Mouse (Mus musculus) E14TG2a.4 (cell line): ENCODE measurements around the gene Tmc5.

Source experiments
- CTCF ChIP-seq: conservative IDR thresholded peaks from 2 replicates; pipeline ENCODE4 v1.5.1; 2014; ENCODE audit warnings: low read length
- POU5F1 ChIP-seq: IDR thresholded peaks from 2 replicates; pipeline ENCODE4 v1.6.1; 2014; ENCODE audit warnings: low read length, borderline replicate concordance

DNA sequence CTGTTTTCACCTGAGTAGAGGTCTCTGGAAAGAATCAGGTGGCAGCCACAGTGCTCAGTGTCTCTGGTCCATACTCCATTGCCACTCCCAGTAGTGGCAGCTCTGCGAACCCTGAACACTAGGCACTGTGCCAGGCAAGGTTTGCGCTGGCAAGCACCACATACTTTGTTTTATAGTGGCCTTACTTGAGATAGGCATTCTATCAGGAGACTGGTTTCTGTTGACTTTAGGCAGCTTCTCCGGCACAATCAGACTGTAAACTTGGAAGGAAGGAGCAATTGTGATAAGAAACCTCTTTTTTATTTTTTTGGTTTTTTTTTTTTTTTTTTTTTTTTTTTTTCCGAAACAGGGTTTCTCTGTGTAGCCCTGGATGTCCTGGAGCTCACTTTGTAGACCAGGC is 110.9 kb downstream of the Tmc5 start:
- TF ChIP-seq CTCF (no peak), POU5F1 (no peak)
